Mouse (Mus musculus): ENCODE data around the gene Nrd1. TPM values are rescaled to one million over a fixed set of nuclear protein-coding genes. Genes with fewer than 3 reads are reported as not detected.

Gene Nrd1
- polyA plus RNA-seq, 1 experiment, result 57.3 TPM

DNA sequence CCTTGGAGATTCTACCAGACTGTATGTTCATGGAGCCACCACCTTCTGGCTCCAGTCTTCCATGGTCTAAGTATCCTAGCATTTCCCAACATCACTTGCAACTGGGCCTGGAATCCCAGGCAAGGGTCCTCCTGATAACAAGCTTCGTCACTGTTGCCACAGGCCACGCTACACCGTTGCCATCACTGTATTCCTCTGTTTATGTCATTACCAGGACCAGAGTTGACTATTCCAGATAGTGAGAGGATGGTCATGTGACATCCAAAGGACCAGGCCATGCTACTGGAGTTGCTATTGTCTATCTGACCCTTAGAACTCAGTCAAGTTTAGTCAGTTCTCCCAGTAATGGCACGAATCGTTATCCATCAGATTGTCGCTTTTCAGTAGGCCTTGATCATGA, 9.9 kb upstream of the Nrd1 start:
- H3K4me1 ChIP-seq (replicated peaks; ENCODE audit: control insufficient read depth, insufficient read depth, low read length), result peaks cover 2% of the 10 kb centered on the region
- no peaks in the 10 kb centered on the region for H3K27me3 ChIP-seq (ENCODE audit: control insufficient read depth, insufficient read depth, low read length)
- TF ChIP-seq POLR2A (IDR thresholded peaks at IDR 0.05; ENCODE audit: control insufficient read depth, extremely low read depth, insufficient read depth, low read length, poor library complexity) (no peak), CTCF (IDR thresholded peaks at IDR 0.05; ENCODE audit: borderline replicate concordance, control insufficient read depth, extremely low read depth, insufficient read depth, low read length, poor library complexity) (no peak)
- H3K4me3 ChIP-seq (ENCODE audit: control insufficient read depth, insufficient read depth, low read length), result no peak overlapping the region
- WGBS, result 96% methylated on average over 6 of the region's 6 CpGs
- H3K27ac ChIP-seq (ENCODE audit: control insufficient read depth, insufficient read depth, low read length), result no peak overlapping the region
- H3K36me3 ChIP-seq (ENCODE audit: control insufficient read depth, insufficient read depth, low read length), result no peaks in the 10 kb centered on the region
- no peak for DNase-seq

DNA sequence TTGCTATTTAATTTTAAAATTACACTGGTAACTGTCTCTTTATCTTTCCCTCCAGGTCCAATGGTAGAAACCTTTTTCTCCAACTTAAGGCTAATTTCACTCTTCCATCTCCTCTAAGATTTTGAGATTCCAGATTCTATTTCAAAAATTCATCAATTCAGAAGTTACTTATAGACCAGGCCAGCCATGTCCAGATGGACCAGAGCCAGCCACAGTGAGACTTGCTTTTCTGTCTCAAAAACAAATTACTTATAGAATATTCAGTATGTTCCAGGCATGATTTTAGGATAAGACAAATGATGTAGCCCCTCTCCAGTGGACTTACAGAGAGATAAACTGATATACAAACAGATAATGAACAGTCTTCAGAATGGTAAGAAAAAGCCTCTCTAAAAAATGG, 8.6 kb upstream of the Nrd1 start:
- no peaks in the 10 kb centered on the region for H3K36me3 ChIP-seq (ENCODE audit: control insufficient read depth, insufficient read depth, low read length)
- TF ChIP-seq POLR2A (IDR thresholded peaks at IDR 0.05; ENCODE audit: control insufficient read depth, extremely low read depth, insufficient read depth, low read length, poor library complexity) (no peak), CTCF (IDR thresholded peaks at IDR 0.05; ENCODE audit: borderline replicate concordance, control insufficient read depth, extremely low read depth, insufficient read depth, low read length, poor library complexity) (no peak)
- H3K4me1 ChIP-seq (replicated peaks; ENCODE audit: control insufficient read depth, insufficient read depth, low read length), result peaks cover 2% of the 10 kb centered on the region
- no peak overlapping the region for H3K4me3 ChIP-seq (ENCODE audit: control insufficient read depth, insufficient read depth, low read length)
- H3K27ac ChIP-seq (ENCODE audit: control insufficient read depth, insufficient read depth, low read length), result no peak overlapping the region
- DNase-seq, result no peak
- no peaks in the 10 kb centered on the region for H3K27me3 ChIP-seq (ENCODE audit: control insufficient read depth, insufficient read depth, low read length)

- no peak overlapping the region for H3K27ac ChIP-seq (ENCODE audit: control insufficient read depth, insufficient read depth, low read length)
- H3K27me3 ChIP-seq (ENCODE audit: control insufficient read depth, insufficient read depth, low read length), result no peaks in the 10 kb centered on the region
- 85% methylated on average over 2 of the region's 2 CpGs for WGBS
- no peak for DNase-seq
- H3K4me3 ChIP-seq (ENCODE audit: control insufficient read depth, insufficient read depth, low read length), result no peak overlapping the region
- H3K36me3 ChIP-seq (ENCODE audit: control insufficient read depth, insufficient read depth, low read length), result no peaks in the 10 kb centered on the region
- no peaks in the 10 kb centered on the region for H3K4me1 ChIP-seq (replicated peaks; ENCODE audit: control insufficient read depth, insufficient read depth, low read length)
- no peak for TF ChIP-seq POLR2A (IDR thresholded peaks at IDR 0.05; ENCODE audit: control insufficient read depth, extremely low read depth, insufficient read depth, low read length, poor library complexity)
- no peak for TF ChIP-seq CTCF (IDR thresholded peaks at IDR 0.05; ENCODE audit: borderline replicate concordance, control insufficient read depth, extremely low read depth, insufficient read depth, low read length, poor library complexity)
These were observed 7.5 kb upstream of the Nrd1 start for GRCm38 (mm10) chr4:108992978-108993377.

GRCm38 (mm10) chr4:109000961-109001360, 506 bp downstream of the Nrd1 start:
- 2% methylated on average over 18 of the region's 18 CpGs for WGBS
- peaks cover 4% of the 10 kb centered on the region for H3K4me1 ChIP-seq (replicated peaks; ENCODE audit: control insufficient read depth, insufficient read depth, low read length)
- TF ChIP-seq CTCF (IDR thresholded peaks at IDR 0.05; ENCODE audit: borderline replicate concordance, control insufficient read depth, extremely low read depth, insufficient read depth, low read length, poor library complexity), result no peak; the same call in 1 of the 2 replicates
- TF ChIP-seq POLR2A (IDR thresholded peaks at IDR 0.05; ENCODE audit: control insufficient read depth, extremely low read depth, insufficient read depth, low read length, poor library complexity), result no peak

DNA sequence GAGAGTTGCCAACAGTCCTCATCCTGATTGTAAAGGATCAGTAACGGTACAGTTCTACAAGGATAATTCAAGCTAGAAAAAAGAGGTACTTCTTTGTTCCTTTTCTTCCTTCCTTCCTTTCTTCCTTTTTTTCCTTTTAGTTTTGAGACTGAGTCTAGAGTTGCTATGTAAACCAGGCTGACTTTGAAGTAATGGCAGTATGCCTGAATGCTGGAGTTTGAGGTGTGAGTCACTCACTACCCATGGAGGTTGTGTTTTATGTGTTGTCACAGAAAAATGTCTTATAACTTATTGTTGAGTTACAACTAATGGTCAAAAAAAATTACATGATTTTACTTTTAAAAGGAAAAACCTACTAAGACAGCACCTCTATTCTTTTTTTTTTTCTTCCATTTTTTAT, 7.6 kb downstream of the Nrd1 start:
- DNase-seq, result no peak
- Histone ChIP-seq H3K27me3 (ENCODE audit: control insufficient read depth, insufficient read depth, low read length) (no peaks in the 10 kb centered on the region), H3K36me3 (ENCODE audit: control insufficient read depth, insufficient read depth, low read length) (no peaks in the 10 kb centered on the region), H3K27ac (ENCODE audit: control insufficient read depth, insufficient read depth, low read length) (no peak overlapping the region), H3K4me3 (ENCODE audit: control insufficient read depth, insufficient read depth, low read length) (no peak overlapping the region), H3K4me1 (replicated peaks; ENCODE audit: control insufficient read depth, insufficient read depth, low read length) (no peaks in the 10 kb centered on the region)
- WGBS, result 93% methylated on average over 1 of the region's 1 CpGs
- TF ChIP-seq POLR2A (IDR thresholded peaks at IDR 0.05; ENCODE audit: control insufficient read depth, extremely low read depth, insufficient read depth, low read length, poor library complexity) (no peak), CTCF (IDR thresholded peaks at IDR 0.05; ENCODE audit: borderline replicate concordance, control insufficient read depth, extremely low read depth, insufficient read depth, low read length, poor library complexity) (no peak)

More at GRCm38 (mm10) chr4:109000961-109001360, 506 bp downstream of the Nrd1 start:
- H3K27ac ChIP-seq (ENCODE audit: control insufficient read depth, insufficient read depth, low read length), result peak overlapping the region; percentile 51
- H3K4me3 ChIP-seq (ENCODE audit: control insufficient read depth, insufficient read depth, low read length), result peak overlapping the region; percentile 83
- no peaks in the 10 kb centered on the region for H3K27me3 ChIP-seq (ENCODE audit: control insufficient read depth, insufficient read depth, low read length)
- DNase-seq, result no peak
- no peaks in the 10 kb centered on the region for H3K36me3 ChIP-seq (ENCODE audit: control insufficient read depth, insufficient read depth, low read length)

GRCm38 (mm10) chr4:109014091-109014490, 13.6 kb downstream of the Nrd1 start:
- Histone ChIP-seq H3K4me1 (replicated peaks; ENCODE audit: control insufficient read depth, insufficient read depth, low read length) (no peaks in the 10 kb centered on the region), H3K27me3 (ENCODE audit: control insufficient read depth, insufficient read depth, low read length) (no peaks in the 10 kb centered on the region), H3K36me3 (ENCODE audit: control insufficient read depth, insufficient read depth, low read length) (peaks cover 26% of the 10 kb centered on the region), H3K4me3 (ENCODE audit: control insufficient read depth, insufficient read depth, low read length) (no peak overlapping the region), H3K27ac (ENCODE audit: control insufficient read depth, insufficient read depth, low read length) (no peak overlapping the region)
- TF ChIP-seq CTCF (IDR thresholded peaks at IDR 0.05; ENCODE audit: borderline replicate concordance, control insufficient read depth, extremely low read depth, insufficient read depth, low read length, poor library complexity) (no peak), POLR2A (IDR thresholded peaks at IDR 0.05; ENCODE audit: control insufficient read depth, extremely low read depth, insufficient read depth, low read length, poor library complexity) (no peak)
- WGBS, result 94% methylated on average over 4 of the region's 4 CpGs
- no peak for DNase-seq

DNA sequence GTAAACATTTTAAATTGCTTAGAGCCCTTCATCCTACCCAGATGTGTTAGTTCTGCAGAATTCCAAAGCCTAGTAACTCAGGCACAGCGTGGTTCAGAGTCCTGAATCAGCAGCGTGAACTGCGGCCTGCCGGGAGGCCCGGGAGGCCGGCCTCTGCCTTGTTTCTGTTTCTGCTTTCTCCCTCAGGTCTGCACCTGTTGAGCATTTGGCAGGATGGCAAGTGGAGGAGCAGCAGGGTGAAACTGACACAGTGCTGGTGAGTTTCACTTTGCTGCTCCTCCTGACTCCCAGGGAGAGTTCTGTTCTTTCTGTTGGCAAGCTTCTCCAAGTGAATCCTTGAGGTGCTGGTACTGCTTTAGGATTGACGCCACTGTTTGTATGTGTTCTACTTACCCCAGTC, 17.0 kb downstream of the Nrd1 start:
- 91% methylated on average over 7 of the region's 7 CpGs for WGBS
- Histone ChIP-seq H3K36me3 (ENCODE audit: control insufficient read depth, insufficient read depth, low read length) (peaks cover 40% of the 10 kb centered on the region), H3K27ac (ENCODE audit: control insufficient read depth, insufficient read depth, low read length) (no peak overlapping the region), H3K4me1 (replicated peaks; ENCODE audit: control insufficient read depth, insufficient read depth, low read length) (no peaks in the 10 kb centered on the region), H3K27me3 (ENCODE audit: control insufficient read depth, insufficient read depth, low read length) (no peaks in the 10 kb centered on the region), H3K4me3 (ENCODE audit: control insufficient read depth, insufficient read depth, low read length) (no peak overlapping the region)
- TF ChIP-seq POLR2A (IDR thresholded peaks at IDR 0.05; ENCODE audit: control insufficient read depth, extremely low read depth, insufficient read depth, low read length, poor library complexity) (no peak), CTCF (IDR thresholded peaks at IDR 0.05; ENCODE audit: borderline replicate concordance, control insufficient read depth, extremely low read depth, insufficient read depth, low read length, poor library complexity) (no peak)
- DNase-seq, result no peak

Data from thymus, adult 2 months (tissue).